Mouse (Mus musculus) layer of hippocampus, postnatal 14 days (tissue): ENCODE measurements at regions not wholly inside any gene's neighbourhood (a gene's known extent, or its start where the extent isn't known, plus 50 kb on each side); places are given as distances from the start of the nearest gene placed in this dataset.
A peak's percentile ranks its signal among the peaks of the same experiment; 100 is the strongest.

Experiments
- DNase-seq, 2 experiments: peaks; one replicate each; pipeline ENCODE4 v3.0.0; 2021 to 2022; ENCODE audit warnings: low spot score in 2 of 2, mixed read lengths in 1 of 2

GRCm38 (mm10) chr12:88530450-88531143 is 170.2 kb downstream of the Adck1 start:
- DNase-seq, result no peak

- DNase-seq, result no peak
Measured at GRCm38 (mm10) chr12:88532261-88532973, 172.1 kb downstream of the Adck1 start.

GRCm38 (mm10) chr12:88551856-88552255 is 170.8 kb upstream of the Nrxn3 start:
- DNase-seq, result peak in 1 of 2 experiments; percentile 41

GRCm38 (mm10) chr12:88555475-88555874 is 167.2 kb upstream of the Nrxn3 start:
- no peak for DNase-seq

- DNase-seq, result peak in 1 of 2 experiments; percentile 48
Measured at GRCm38 (mm10) chr12:88558036-88558435, 164.6 kb upstream of the Nrxn3 start.

GRCm38 (mm10) chr12:88579974-88580373 is 142.7 kb upstream of the Nrxn3 start:
- DNase-seq, result no peak

GRCm38 (mm10) chr12:88605939-88606338 is 116.7 kb upstream of the Nrxn3 start:
- DNase-seq, result no peak

GRCm38 (mm10) chr12:88620084-88620483 is 102.6 kb upstream of the Nrxn3 start:
- peak; percentile 2 to 11 for DNase-seq

- no peak for DNase-seq
Measured at GRCm38 (mm10) chr12:88644281-88644680, 78.4 kb upstream of the Nrxn3 start.

- DNase-seq, result no peak
Measured at GRCm38 (mm10) chr12:88652001-88652719, 70.5 kb upstream of the Nrxn3 start.
